Mouse (Mus musculus) CD4-positive naive resting alpha-beta T cell, adult 76 days (primary cell): ENCODE measurements around the gene Srsf5. TPM values are rescaled to one million over a fixed set of nuclear protein-coding genes. Genes with fewer than 3 reads are reported as not detected.

ENCODE experiments used
- total RNA-seq: library from RNA; stranded (reverse); gene quantifications from one replicate; pipeline ENCODE4 v1.2.4, GENCODE M21; 2023

The Srsf5 gene
- 1,369 TPM for total RNA-seq

GRCm38 (mm10) chr12:80945334-80945995 lies at the start of gene Srsf5:
Gene Srsf5, plus strand, starts transcription at chr12:80945504.

GRCm38 (mm10) chr12:80968605-80969004 lies 23.3 kb downstream of the Srsf5 start, which contains the start of gene Slc10a1:
Gene Slc10a1, minus strand, starts transcription at chr12:80968705.

Other genes with a start within 250 kb of the Srsf5 start
- gene Ccdc177, start 184.8 kb upstream of the Srsf5 start, total RNA-seq = not detected
- 137 TPM for gene Susd6, start 155.0 kb upstream of the Srsf5 start, total RNA-seq
- gene Slc10a1, start 23.2 kb downstream of the Srsf5 start, total RNA-seq = not detected
- gene Smoc1, start 81.3 kb downstream of the Srsf5 start, total RNA-seq = 0.85 TPM